Mouse (Mus musculus) lung, postnatal 25 days (tissue): ENCODE results near the gene Sae1.
A peak's percentile ranks its signal among the peaks of the same experiment; 100 is the strongest.
"Not testable (repeated sequence)": the region's sequence is repeated elsewhere in the genome, so short reads cannot be mapped to it uniquely, and the experiment has no call there.

Source experiments
- DNase-seq: peaks from one replicate; pipeline ENCODE4 v3.0.0; 2022; ENCODE audit warnings: low spot score

Gene Sae1

DNA sequence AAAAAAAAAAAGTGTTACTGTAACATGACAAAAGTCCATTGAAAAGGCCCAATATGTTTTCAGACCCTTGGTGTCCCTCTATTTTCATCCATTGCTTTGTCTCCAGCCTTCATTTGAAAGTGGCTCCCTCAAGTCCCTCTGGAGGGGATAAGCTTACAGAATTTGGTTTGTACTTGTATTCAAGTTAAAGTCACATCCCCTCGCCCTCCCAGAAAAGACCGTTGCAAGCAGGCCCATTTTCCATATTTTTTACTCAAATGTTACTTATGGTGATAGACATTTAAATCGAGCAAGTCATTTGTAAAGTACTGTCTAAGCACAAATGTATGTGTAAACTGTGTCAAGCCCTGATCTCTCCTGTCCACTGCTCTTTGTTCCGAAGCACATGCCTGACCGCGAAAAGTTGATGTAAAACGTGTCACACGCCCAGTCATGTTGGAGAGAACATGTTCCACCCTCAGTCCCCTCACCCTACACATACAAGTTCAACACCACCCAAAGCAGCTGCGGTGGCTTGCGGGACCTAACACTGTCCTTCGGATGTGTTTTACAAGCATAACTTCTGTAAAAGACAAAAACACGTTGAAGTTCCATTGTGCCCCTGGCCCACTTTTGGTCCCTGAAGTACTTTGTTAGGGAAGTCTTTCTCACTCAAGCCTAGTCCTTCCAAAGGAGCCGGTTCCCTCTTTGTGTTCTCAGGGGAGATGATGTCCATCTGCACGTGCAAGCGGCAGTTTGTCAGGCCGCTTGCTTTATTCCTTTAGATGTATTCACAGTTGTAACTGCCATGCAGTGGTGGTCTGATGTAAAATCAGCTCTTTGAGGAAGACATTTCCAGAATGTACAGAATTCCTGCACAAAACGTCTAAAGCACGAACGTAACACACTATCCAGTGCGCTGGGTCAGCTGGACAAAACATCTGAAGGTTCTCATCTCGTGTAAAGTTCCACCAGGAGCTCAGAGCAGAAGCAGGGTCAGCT is 15.7 kb upstream of the Sae1 start:
- peak; percentile 42 for DNase-seq

DNA sequence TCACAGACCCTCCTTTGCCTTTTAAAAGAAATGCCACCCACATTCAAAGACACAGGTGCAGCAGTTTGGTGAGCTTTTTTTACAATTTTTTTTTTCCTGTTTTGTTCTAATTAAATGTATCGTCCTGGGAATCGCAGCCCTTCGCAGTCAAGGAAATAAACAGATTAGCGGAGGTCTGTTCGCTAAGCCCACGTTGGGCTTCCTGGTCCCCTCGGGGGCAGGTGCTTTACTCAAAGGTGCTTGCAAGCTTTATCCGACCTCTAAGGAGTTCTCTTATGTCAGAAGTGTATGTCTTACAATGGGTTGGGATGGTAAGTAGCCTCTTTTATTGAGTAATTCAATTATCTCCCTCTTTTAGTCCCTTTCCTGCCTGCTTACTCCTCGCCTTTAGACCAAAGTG is 14.8 kb upstream of the Sae1 start:
- no peak for DNase-seq

DNA sequence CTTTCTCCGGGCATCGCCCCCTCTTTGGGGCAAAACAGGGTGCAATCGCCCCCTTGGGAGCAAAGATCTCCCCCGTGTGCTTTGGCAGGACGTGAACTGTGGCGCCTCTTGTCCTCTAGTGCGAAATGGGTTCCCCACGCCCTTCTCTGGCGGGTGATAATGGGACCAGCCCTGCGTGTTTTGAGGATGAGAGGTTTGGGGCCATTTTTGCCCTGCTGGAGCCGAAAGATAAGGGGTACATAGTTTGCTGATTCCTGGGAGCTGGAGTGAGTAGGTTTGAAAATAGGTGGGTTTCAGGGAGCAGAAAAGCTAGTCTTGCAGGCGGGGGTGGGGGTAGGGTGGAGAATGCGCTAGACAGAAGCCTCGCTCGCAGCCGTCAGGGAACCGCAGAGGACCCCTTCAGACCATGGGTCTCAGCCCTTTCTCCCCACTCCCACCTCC is 14.4 kb upstream of the Sae1 start:
- DNase-seq = peak; percentile 56

- peak; percentile 93 for DNase-seq
Observed at GRCm38 (mm10) chr7:16400689-16401611, 13.3 kb upstream of the Sae1 start, which contains the start of gene Zc3h4. Gene Zc3h4, plus strand, starts transcription at chr7:16400910.

DNA sequence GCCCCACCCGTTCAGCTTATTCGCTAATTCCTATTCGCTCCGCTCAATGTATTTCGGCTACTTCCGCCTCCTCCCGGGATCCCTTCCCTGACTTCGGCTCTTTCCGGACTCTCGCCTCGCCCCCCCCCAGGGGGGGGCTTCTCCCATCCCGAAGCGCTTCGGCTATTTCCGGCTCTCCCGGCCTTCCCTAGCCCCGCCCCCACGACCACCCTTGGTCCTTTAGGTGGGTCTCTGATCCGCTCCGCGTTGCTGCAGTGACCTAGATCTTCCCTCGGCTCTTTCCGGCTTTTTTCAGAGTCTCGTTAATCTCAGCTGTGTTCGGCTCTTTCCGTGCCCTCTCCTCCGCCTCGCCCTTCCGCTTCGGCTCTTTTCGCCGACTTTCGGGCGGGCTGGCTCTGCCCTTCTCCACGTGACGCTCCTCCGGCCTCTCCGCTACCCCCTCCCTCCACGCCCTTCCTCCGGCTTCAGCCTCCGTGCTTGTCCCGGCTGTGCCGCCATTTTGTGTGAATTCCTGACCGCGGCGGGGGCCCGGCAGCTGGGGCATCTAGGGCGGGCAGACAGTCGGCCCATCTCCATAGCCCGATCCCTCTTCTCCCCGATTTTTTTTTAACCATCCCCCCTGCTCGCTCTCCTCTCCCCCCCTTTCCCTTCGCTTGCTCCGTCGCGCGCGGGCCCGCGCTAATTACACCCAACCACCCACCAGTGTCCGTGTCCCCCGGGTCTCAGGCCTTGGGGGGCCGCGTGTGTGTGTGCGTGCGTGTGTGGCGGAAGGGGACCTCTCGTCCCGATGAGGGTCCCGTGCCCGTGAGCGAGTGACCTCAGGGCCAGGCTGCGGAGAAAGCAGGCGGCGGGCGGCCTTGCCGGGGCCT is 12.4 kb upstream of the Sae1 start:
- DNase-seq = peak; percentile 99

DNA sequence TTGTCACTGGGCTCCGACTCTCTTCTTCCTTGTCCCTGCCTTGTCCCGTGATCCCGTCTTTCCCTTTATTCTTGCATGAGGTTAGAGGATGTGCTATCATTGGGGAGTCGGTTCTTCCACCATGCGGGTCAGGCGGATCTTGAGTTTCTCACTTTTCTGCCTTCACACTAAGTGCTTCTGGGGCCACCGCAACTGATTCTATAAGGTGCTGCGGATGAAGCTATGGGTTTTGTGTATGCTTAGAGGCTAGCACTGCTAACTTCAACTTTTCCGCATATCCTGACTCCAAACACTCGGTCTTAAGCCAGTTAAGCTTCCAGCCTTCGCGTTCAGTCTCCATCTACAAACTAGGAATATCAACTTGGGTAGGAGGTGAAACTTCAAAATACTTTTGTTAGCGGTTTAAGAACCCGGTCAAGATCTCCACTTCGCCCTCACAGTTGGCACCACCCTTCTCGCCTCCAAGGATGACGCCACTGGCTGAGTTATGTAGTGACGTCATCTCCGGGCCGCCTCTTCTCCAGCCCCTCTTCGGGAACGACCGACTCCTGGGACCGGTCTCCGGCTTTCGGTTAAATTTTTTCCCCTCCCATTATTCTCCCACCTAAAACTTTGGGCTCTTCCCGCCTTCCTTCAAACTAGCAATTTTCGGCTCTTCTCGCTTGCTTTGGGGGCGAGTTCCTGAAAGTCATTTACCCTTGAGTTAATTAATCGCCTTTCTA is 11.7 kb upstream of the Sae1 start:
- peak; percentile 96 for DNase-seq

GRCm38 (mm10) chr7:16398387-16399050 is 10.9 kb upstream of the Sae1 start:
- DNase-seq = no peak

DNA sequence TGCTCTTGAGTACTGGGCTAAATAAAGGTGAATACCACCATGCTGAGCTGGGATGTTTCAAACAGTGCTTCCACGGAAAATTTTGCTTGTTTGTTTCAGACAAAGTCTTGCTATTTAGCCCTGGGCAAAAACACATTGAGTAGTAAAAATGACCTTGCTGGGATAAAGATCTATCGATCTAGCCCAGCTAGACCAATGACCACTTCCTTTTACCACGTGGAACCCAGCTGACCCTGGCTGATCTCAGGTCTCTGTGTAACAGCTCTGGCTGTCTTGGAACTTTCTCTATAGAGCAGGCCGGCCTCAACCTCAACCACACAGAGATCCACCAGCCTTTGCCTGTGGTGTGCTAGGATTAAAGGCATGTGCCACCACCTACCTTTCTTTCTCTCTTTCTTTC is 9.9 kb upstream of the Sae1 start:
- DNase-seq = no peak

DNA sequence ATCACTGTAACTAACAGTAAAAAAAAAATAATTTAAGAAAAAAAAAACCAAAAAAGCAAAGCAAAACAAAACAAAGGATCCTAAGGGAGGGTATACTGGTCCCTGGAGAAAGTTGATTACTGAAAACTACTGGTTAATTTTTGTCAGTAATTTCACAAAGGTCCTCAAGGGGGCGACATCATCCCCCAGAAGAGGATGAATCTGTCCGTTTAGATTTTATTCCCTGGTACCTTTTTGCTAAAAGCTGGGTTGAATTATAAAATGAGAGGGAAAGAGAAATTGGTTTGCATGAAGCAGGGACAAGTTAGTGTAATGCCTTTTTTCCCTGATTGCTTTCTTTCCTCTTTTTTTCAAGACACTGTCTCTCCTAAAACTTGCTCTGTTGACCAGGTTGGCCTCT is 8.3 kb upstream of the Sae1 start:
- DNase-seq = no peak

DNA sequence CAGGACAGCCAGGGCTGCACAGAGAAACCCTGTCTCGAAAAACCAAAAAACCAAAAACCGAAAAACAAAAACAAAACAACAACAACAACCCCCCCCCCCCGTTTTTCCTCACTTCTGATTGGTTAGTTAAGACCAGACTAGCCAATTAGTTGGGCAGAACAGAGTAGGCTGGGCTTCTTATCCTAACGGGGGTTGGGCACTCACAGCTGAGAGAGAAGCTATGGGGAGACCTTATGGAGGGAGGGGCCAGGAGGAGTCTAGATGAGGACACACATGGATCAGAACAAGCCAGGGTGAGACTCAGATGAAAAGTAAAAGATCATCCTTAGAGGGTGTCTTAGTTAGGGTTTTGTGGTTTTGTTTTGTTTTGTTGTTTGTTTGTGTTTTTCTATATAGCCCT is 5.3 kb upstream of the Sae1 start:
- DNase-seq = no peak

GRCm38 (mm10) chr7:16389942-16390341 is 2.3 kb upstream of the Sae1 start:
- not testable (repeated sequence) for DNase-seq

- DNase-seq = peak; percentile 73
Observed at GRCm38 (mm10) chr7:16376505-16376904, 11.1 kb downstream of the Sae1 start.

DNA sequence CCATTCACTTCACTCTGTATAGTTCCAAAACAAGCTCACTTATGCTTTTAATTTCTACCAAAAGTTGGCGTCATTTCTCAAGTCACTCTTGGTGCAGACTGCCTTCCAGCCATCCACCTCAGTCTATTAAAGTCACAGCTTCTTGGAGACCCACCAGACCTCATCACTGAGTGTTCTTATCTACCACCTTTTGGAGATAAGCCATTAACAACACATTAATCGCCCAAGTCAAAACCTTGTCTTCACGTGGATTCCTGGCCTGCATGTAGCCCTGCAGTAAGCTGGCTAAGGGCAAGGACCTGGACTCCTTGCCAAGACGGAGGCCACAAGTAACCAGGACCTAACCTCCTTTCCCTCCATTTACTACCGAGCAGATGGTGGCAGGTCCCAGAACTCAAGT is 12.6 kb downstream of the Sae1 start:
- no peak for DNase-seq

- DNase-seq = peak; percentile 37
Observed at GRCm38 (mm10) chr7:16373719-16374118, 13.9 kb downstream of the Sae1 start.

- no peak for DNase-seq
Observed at GRCm38 (mm10) chr7:16370596-16370995, 17.0 kb downstream of the Sae1 start.

DNA sequence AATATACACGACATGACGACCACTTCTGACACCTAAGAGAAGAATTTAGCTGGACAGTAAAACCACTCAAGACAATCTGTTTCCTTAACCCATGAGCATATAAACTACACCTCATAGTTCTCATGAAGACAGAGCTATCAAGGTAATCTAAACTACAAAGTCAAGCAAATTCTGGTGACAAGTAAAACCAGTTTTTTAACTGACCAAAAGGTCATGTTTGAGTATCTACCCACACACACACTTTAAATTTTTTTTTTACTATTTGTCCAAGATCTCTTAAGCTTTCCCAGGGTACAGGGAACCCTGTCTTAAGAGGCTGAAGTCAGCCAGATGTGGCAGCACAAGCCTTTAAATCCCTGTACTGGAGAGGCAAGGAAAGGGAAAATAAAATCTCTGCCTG is 18.8 kb downstream of the Sae1 start:
- peak; percentile 62 for DNase-seq

GRCm38 (mm10) chr7:16366669-16367068 is 20.9 kb downstream of the Sae1 start:
- no peak for DNase-seq

DNA sequence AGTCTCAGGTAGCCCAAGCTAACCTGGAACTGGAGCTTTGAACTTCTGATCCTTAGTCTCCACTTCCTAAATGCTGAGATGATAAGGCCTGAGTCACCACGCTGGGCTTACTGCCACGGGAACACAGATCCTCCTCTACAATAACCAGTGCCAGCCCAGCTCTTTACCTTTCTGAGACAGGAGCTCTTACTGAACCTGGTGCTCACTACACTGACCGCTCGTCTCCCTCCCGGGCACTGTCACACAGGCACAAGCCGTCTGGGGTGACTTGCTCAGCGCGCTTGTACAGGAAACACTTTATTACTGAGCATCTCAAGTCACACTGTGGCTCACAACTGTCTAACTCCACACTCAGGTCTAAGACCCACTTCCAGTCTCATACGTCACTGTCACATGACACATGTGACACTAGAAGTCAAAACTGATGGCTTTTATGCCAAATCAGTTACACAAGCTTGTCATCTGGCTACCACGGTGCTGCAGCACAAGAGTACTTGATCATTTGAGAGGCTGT is 21.4 kb downstream of the Sae1 start:
- DNase-seq = peak; percentile 76

DNA sequence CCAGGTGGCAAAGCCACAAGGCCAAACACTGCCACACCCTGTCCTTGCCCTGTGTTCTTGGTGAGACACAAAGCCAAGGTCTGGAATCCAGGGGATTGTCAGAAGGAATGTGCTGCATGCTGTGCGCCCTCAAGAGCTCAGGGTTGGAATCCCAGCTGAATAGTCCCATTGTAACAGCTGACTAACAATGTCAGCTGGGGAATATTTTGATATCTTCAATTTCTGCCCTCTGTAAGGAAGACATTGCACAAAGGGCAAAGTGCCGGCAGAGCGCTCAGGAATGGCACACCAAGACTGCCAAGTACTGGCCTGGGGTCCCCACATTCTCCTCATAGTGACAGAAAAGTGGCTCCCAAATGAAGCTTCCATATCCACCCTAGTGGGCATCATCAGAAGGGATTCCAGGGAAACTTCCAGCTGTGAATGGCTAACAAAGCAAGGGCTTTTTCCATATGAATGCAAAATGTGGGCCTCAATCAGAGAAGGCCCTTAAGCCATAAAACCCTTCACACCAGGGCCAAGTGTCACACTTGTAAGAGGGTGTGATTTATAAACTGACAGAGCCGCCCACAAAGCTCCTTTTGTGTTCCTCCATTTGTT is 22.6 kb downstream of the Sae1 start:
- DNase-seq = peak; percentile 70

GRCm38 (mm10) chr7:16364319-16364718 is 23.3 kb downstream of the Sae1 start:
- peak; percentile 54 for DNase-seq
